Comparison of ENCODE assay signal across 11 mouse cellular contexts in genomic region chr8:111739604-111740003, GRCm38 (mm10). TPM values are rescaled to one million over a fixed set of nuclear protein-coding genes. Genes with fewer than 3 reads are reported as not detected.
DNase-seq lines count a peak whose midpoint lies in the region; ATAC-seq lines count a peak whose summit lies in the region.
"Had no signal": no experiment of that assay in that cellular context is flagged by ENCODE, and none has a peak within 500 bp of the region (broad histone marks: within the 10 kb centered on the region; RNA-seq: fewer than 3 reads in every experiment).

No protein-coding gene starts in this region.

- peaks cover 91% of the 10 kb centered on the region for H3K4me1 ChIP-seq in forebrain, embryonic 10.5 days
- H3K4me1 ChIP-seq in forebrain, embryonic 16.5 days (replicated peaks; ENCODE audit: control insufficient read depth, insufficient read depth, low read length): peaks cover 74% of the 10 kb centered on the region
- peaks cover 74% of the 10 kb centered on the region for H3K4me1 ChIP-seq in embryonic facial prominence, embryonic 12.5 days
- peaks cover 79% of the 10 kb centered on the region for H3K4me1 ChIP-seq in kidney, embryonic 16.5 days (ENCODE audit: insufficient read depth, low read length)

- H3K9me3 ChIP-seq in forebrain, embryonic 10.5 days: no peaks in the 10 kb centered on the region
- H3K9me3 ChIP-seq in forebrain, embryonic 16.5 days (ENCODE audit: control insufficient read depth, low read length): no peaks in the 10 kb centered on the region
- H3K9me3 ChIP-seq in embryonic facial prominence, embryonic 12.5 days: no peaks in the 10 kb centered on the region
- no peaks in the 10 kb centered on the region for H3K9me3 ChIP-seq in kidney, embryonic 16.5 days (ENCODE audit: low read length)
- H3K9me3 ChIP-seq: embryonic facial prominence, embryonic 13.5 days; G1E; limb, embryonic 12.5 days had no signal

- H3K4me2 ChIP-seq in forebrain, embryonic 16.5 days (ENCODE audit: low read length): no peak overlapping the region
- H3K4me2 ChIP-seq in embryonic facial prominence, embryonic 12.5 days (replicated peaks): no peak overlapping the region
- H3K4me2 ChIP-seq in kidney, embryonic 16.5 days (replicated peaks; ENCODE audit: low read depth, low read length): peak overlapping the region; percentile 16; the same call in 1 of the 2 replicates
- H3K4me2 ChIP-seq: embryonic facial prominence, embryonic 13.5 days; limb, embryonic 12.5 days had no signal

- intact Hi-C loops in left cerebral cortex, postnatal 36 days (cut with DNase I): loop anchor here (5.0 kb wide), 1 partner anchor 68 kb away; no protein-coding TSS in a partner anchor

- no peak for DNase-seq in forebrain, embryonic 10.5 days (ENCODE audit: extremely low spot score, low spot score)
- DNase-seq in 416B (ENCODE audit: low read depth): peak; percentile 54
- no peak for DNase-seq in left cerebral cortex, adult 11 months (ENCODE audit: low spot score)
- DNase-seq in ovary, postnatal 10 days (ENCODE audit: low spot score): no peak
- no peak for DNase-seq in left cerebral cortex, postnatal 36 days (ENCODE audit: low spot score in 2 of 2)

- ATAC-seq in forebrain, embryonic 16.5 days: no peak
- ATAC-seq in embryonic facial prominence, embryonic 12.5 days (ENCODE audit: insufficient number of reproducible peaks, insufficient read depth, low FRiP score, low TSS enrichment): no peak
- no peak for ATAC-seq in kidney, embryonic 16.5 days (ENCODE audit: low FRiP score, low TSS enrichment)

- peaks cover 3% of the 10 kb centered on the region for H3K27me3 ChIP-seq in forebrain, embryonic 10.5 days (ENCODE audit: poor library complexity, severe bottlenecking)
- H3K27me3 ChIP-seq in forebrain, embryonic 16.5 days (replicated peaks; ENCODE audit: control insufficient read depth, insufficient read depth, low read length): no peaks in the 10 kb centered on the region
- no peaks in the 10 kb centered on the region for H3K27me3 ChIP-seq in embryonic facial prominence, embryonic 12.5 days
- no peaks in the 10 kb centered on the region for H3K27me3 ChIP-seq in kidney, embryonic 16.5 days (ENCODE audit: insufficient read depth, low read length)
- H3K27me3 ChIP-seq: embryonic facial prominence, embryonic 13.5 days; limb, embryonic 12.5 days had no signal

- WGBS in forebrain, embryonic 10.5 days: 40% methylated on average over 7 of the region's 7 CpGs
- WGBS in forebrain, embryonic 16.5 days: 52% methylated on average over 7 of the region's 7 CpGs
- WGBS in embryonic facial prominence, embryonic 12.5 days: 46% methylated on average over 7 of the region's 7 CpGs
- 44% methylated on average over 7 of the region's 7 CpGs for WGBS in kidney, embryonic 16.5 days

- H3K4me3 ChIP-seq in forebrain, embryonic 10.5 days: no peak overlapping the region
- no peak overlapping the region for H3K4me3 ChIP-seq in forebrain, embryonic 16.5 days (replicated peaks; ENCODE audit: low read length)
- H3K4me3 ChIP-seq in embryonic facial prominence, embryonic 12.5 days: no peak overlapping the region
- no peak overlapping the region for H3K4me3 ChIP-seq in kidney, embryonic 16.5 days (ENCODE audit: low read length)
- H3K4me3 ChIP-seq: embryonic facial prominence, embryonic 13.5 days; limb, embryonic 12.5 days had no signal

- peak overlapping the region; percentile 40 for H3K27ac ChIP-seq in forebrain, embryonic 10.5 days
- H3K27ac ChIP-seq in forebrain, embryonic 16.5 days (ENCODE audit: low read length): no peak overlapping the region
- H3K27ac ChIP-seq in embryonic facial prominence, embryonic 12.5 days: peak overlapping the region; percentile 26; the same call in 1 of the 2 replicates
- peak overlapping the region; percentile 78 for H3K27ac ChIP-seq in kidney, embryonic 16.5 days (ENCODE audit: low read length)
- H3K27ac ChIP-seq: embryonic facial prominence, embryonic 13.5 days; limb, embryonic 12.5 days had no signal

- no peak overlapping the region for H3K9ac ChIP-seq in forebrain, embryonic 16.5 days (replicated peaks; ENCODE audit: low read depth, low read length)
- 0 out of 2 replicates have a peak overlapping the region, but pooled peaks have one; percentile 30 for H3K9ac ChIP-seq in embryonic facial prominence, embryonic 12.5 days
- H3K9ac ChIP-seq in kidney, embryonic 16.5 days (replicated peaks; ENCODE audit: low read length): peak overlapping the region; percentile 53; the same call in 1 of the 2 replicates
- H3K9ac ChIP-seq: limb, embryonic 12.5 days had no signal

- H3K36me3 ChIP-seq in forebrain, embryonic 10.5 days (replicated peaks): peaks cover 16% of the 10 kb centered on the region; the same call in 1 of the 2 replicates
- no peaks in the 10 kb centered on the region for H3K36me3 ChIP-seq in forebrain, embryonic 16.5 days (ENCODE audit: control insufficient read depth, insufficient read depth)
- no peaks in the 10 kb centered on the region for H3K36me3 ChIP-seq in embryonic facial prominence, embryonic 12.5 days
- no peaks in the 10 kb centered on the region for H3K36me3 ChIP-seq in kidney, embryonic 16.5 days (ENCODE audit: insufficient read depth, low read length)
- H3K36me3 ChIP-seq: G1E had no signal

RNA-seq across cellular contexts. Expression of gene Bcar1, which starts 4.0 kb away (rescaled TPM):
- 46.6 and 49.9 TPM in 2 replicates for polyA plus RNA-seq in forebrain, embryonic 10.5 days (2016; fragmentation: Nextera tagmentation; extraction: Ambion mirVana)
- polyA plus RNA-seq in forebrain, embryonic 16.5 days (2015; fragmentation: Nextera tagmentation; extraction: Ambion mirVana): 45.9 and 52.5 TPM in 2 replicates
- 40.0 and 41.1 TPM in 2 replicates for polyA plus RNA-seq in embryonic facial prominence, embryonic 12.5 days (2016; fragmentation: Nextera tagmentation; extraction: Ambion mirVana)
- polyA plus RNA-seq in kidney, embryonic 16.5 days (2015; fragmentation: Nextera tagmentation; extraction: Ambion mirVana): 49.6 and 60.1 TPM in 2 replicates
- total RNA-seq in left cerebral cortex, postnatal 36 days (2021): 10 to 100 TPM; 51.8 to 53.9 TPM

RNA-seq across cellular contexts. Expression of gene Ctrb1, which starts 48.8 kb away (rescaled TPM):
- polyA plus RNA-seq in forebrain, embryonic 10.5 days (2016; fragmentation: Nextera tagmentation; extraction: Ambion mirVana): not detected in 2 replicates
- not detected in 2 replicates for polyA plus RNA-seq in forebrain, embryonic 16.5 days (2015; fragmentation: Nextera tagmentation; extraction: Ambion mirVana)
- polyA plus RNA-seq in embryonic facial prominence, embryonic 12.5 days (2016; fragmentation: Nextera tagmentation; extraction: Ambion mirVana): not detected in 2 replicates
- polyA plus RNA-seq in kidney, embryonic 16.5 days (2015; fragmentation: Nextera tagmentation; extraction: Ambion mirVana): 0.35 TPM in 1 of 2 replicates, not detected in the other
- total RNA-seq in left cerebral cortex, postnatal 36 days (2021): not detected
- total RNA-seq: G1E had no signal
- polyA plus RNA-seq: embryonic facial prominence, embryonic 13.5 days; G1E; limb, embryonic 12.5 days had no signal
